Mouse (Mus musculus) heart, postnatal 0 days (tissue): Measurements from ENCODE around the gene Vangl1. TPM values are rescaled to one million over a fixed set of nuclear protein-coding genes. Genes with fewer than 3 reads are reported as not detected.

Experiments
- ATAC-seq: fragments of 200-750 bp; cut with Nextera tagmentation; 2 replicates; pipeline ENCODE4 v1.8.0; 2017; ENCODE audit warnings: low read depth, moderate number of reproducible peaks, moderate library complexity; ENCODE audit not compliant: insufficient read depth
- DNase-seq: peaks from one replicate; pipeline ENCODE4 v3.0.0-alpha.2; 2016; ENCODE audit warnings: low spot score
- H3K27ac ChIP-seq: fragments of 300-500 bp; sonication (generic); 2 replicates; pipeline ENCODE4 v1.5.1; 2014; ENCODE audit warnings: low read depth, mild to moderate bottlenecking
- H3K27me3 ChIP-seq: fragments of 300-500 bp; sonication (generic); 2 replicates; pipeline ENCODE4 v1.6.1; 2014; ENCODE audit warnings: low read length, mixed read lengths; ENCODE audit not compliant: control insufficient read depth, insufficient read depth
- H3K36me3 ChIP-seq: fragments of 300-500 bp; sonication (generic); replicated peaks from 2 replicates; pipeline ENCODE4 v1.6.1; 2014; ENCODE audit warnings: low read length, mixed read lengths; ENCODE audit not compliant: control insufficient read depth, insufficient read depth
- H3K4me1 ChIP-seq: fragments of 300-500 bp; sonication (generic); 2 replicates; pipeline ENCODE4 v1.6.1; 2014; ENCODE audit warnings: antibody characterized with exemption; ENCODE audit not compliant: control insufficient read depth, insufficient read depth
- H3K4me2 ChIP-seq: fragments of 300-500 bp; sonication (generic); 2 replicates; pipeline ENCODE4 v1.6.1; 2014; ENCODE audit warnings: low read depth, mild to moderate bottlenecking, low read length, moderate library complexity
- H3K4me3 ChIP-seq: fragments of 300-500 bp; sonication (generic); 2 replicates; pipeline ENCODE4 v1.5.1; 2014; ENCODE audit warnings: low read depth, low read length
- H3K9ac ChIP-seq: fragments of 300-500 bp; sonication (generic); replicated peaks from 2 replicates; pipeline ENCODE4 v1.6.1; 2014; ENCODE audit warnings: low read depth, low read length, mixed read lengths
- H3K9me3 ChIP-seq: fragments of 300-500 bp; sonication (generic); replicated peaks from 2 replicates; pipeline ENCODE4 v1.6.1; 2016; ENCODE audit warnings: low read length; ENCODE audit not compliant: control insufficient read depth
- CTCF ChIP-seq: IDR thresholded peaks from 2 replicates; pipeline ENCODE4 v1.5.1; 2016; ENCODE audit warnings: antibody characterized with exemption, control low read depth, low read depth
- EP300 ChIP-seq: IDR thresholded peaks from 2 replicates; pipeline ENCODE4 v1.6.1; 2016; ENCODE audit warnings: antibody characterized with exemption, low read depth
- WGBS: fragments of 180-500 bp; shearing (Covaris S2); extraction: QIAGEN DNeasy Blood & Tissue Kit; methylation state at CpG from one replicate; pipeline ENCODE4 v1.1.7; 2014; 5-methylcytosine and 5-hydroxymethylcytosine counted together
- polyA plus RNA-seq: library from polyadenylated mRNA; unstranded; fragments of >200 nt; fragmentation: Nextera tagmentation; extraction: Ambion mirVana; gene quantifications from 2 replicates; pipeline ENCODE4 v1.2.1, GENCODE M21; 2015
- total RNA-seq: library from RNA; depleted of rRNA; stranded (reverse); fragments of >200 nt; gene quantifications from 2 replicates; pipeline ENCODE4 v1.2.3, GENCODE M21; 2014; ENCODE audit warnings: low replicate concordance

Gene Vangl1
- total and polyA plus RNA-seq, 2 experiments from 2014 or later: 12.4 to 37.5 TPM

DNA sequence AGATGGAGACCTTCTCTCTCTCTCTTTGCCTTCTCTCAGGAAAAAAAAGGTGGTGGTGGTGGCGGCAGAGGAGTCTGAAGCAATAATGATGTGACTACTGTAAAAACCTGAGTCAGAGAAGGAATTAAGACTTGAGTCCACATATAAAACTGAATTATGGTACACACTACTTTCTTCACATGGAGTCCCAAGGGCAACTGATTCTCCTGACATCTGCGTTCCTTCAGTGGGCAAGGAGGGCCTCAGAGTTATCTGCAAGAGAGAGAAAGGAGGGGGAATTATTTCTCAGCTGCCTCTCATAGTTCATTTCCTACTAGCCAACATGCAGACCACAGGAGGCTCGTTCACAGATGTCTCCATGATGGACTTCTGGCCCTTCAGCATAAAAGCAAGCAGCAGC is 40.1 kb upstream of the Vangl1 start:
- no peak overlapping the region for H3K4me3 ChIP-seq
- DNase-seq (no peak), ATAC-seq (no peak)
- no peaks in the 10 kb centered on the region for H3K9me3 ChIP-seq
- H3K4me1 ChIP-seq: no peaks in the 10 kb centered on the region
- H3K9ac ChIP-seq: no peak overlapping the region
- H3K36me3 ChIP-seq: no peaks in the 10 kb centered on the region
- no peaks in the 10 kb centered on the region for H3K27me3 ChIP-seq
- TF ChIP-seq EP300 (no peak), CTCF (no peak)
- H3K4me2 ChIP-seq: no peak overlapping the region
- 80% methylated on average over 3 of the region's 3 CpGs for WGBS
- no peak overlapping the region for H3K27ac ChIP-seq

DNA sequence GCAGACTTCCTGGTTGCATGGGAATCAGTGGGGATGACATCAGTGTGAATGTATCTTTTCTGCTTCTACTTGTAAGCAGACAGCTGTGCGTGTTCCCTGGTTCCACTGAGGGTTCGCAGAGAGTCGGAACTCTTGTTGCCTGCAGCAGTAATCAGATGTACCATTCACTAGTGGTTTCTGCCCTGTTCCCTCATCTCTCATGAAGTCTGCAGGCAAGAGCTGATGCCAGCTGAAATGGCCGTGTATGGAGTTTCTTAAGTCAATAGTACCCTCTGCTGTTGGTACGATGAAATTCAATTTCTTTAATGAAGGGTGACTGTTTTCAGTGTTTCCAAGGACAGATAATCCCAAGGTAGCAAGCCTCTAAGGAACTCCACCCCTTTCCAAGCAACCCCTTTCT is 38.4 kb upstream of the Vangl1 start:
- no peak overlapping the region for H3K4me2 ChIP-seq
- TF ChIP-seq CTCF (peak; percentile 63), EP300 (no peak)
- no peak overlapping the region for H3K9ac ChIP-seq
- no peaks in the 10 kb centered on the region for H3K27me3 ChIP-seq
- WGBS: 35% methylated on average over 5 of the region's 5 CpGs
- H3K36me3 ChIP-seq: no peaks in the 10 kb centered on the region
- no peaks in the 10 kb centered on the region; the same call in 1 of the 2 replicates for H3K9me3 ChIP-seq
- H3K4me3 ChIP-seq: no peak overlapping the region
- H3K27ac ChIP-seq: no peak overlapping the region
- H3K4me1 ChIP-seq: no peaks in the 10 kb centered on the region
- ATAC-seq: no peak
- DNase-seq: peak; percentile 69

DNA sequence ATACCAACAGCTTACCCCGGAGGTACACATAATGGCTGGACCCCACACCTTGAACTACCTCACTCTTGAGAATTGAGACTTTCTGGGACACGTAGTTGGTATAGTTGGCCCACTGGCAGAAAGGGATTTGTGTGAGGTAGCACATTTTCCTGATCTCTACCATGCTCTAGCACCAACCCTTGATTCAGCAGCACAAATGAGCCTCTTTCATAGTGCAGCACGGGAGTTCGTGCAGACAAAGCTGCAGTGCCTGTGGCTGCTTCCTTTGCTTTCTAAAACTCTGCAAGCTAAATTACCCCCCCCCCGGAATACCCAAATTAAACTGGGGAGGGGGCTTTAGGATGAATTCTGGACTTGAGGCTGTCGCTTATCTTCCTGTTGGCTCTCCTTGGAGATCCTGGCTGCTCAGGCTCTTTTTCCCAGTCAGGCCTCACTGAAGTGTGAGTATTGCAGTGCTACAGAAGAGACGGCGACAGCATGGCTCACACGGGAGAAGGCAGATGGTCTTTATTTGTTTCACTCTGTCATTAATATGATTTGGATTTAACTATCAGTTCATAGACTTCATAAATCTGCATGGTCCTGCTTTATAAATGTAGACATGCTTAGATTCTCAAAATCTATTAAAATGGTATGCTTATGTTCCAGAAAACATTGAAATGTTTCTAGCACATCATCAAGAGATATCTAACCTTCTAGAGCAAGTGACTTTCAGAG is 27.1 kb upstream of the Vangl1 start:
- no peak for ATAC-seq
- Histone ChIP-seq H3K27ac (no peak overlapping the region), H3K9ac (no peak overlapping the region), H3K36me3 (no peaks in the 10 kb centered on the region), H3K4me3 (no peak overlapping the region), H3K9me3 (no peaks in the 10 kb centered on the region), H3K4me1 (no peaks in the 10 kb centered on the region), H3K4me2 (no peak overlapping the region), H3K27me3 (no peaks in the 10 kb centered on the region)
- TF ChIP-seq CTCF (no peak), EP300 (no peak)
- DNase-seq: no peak
- WGBS: 82% methylated on average over 9 of the region's 9 CpGs

DNA sequence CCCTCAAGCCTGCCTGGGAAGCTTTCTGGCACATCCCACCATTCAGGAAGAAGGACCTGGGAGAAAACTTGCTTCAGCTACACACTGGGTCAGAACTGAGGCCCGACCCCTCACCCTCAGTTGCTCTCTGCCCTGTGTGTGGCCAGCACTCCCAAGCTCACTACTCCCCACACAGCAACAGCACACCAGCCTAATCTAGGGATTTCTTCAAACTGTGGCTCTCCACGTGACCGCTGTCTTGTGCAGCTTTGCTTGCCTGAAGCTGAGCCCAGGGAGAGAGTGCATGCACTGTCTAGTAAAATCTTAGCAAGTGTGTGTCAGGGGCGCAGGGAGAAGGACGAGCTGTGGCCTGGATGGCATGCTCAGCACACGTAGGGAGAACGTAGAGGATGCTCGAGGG is 18.3 kb upstream of the Vangl1 start:
- no peak for TF ChIP-seq EP300
- TF ChIP-seq CTCF: no peak
- no peaks in the 10 kb centered on the region for H3K36me3 ChIP-seq
- H3K27ac ChIP-seq: no peak overlapping the region
- 85% methylated on average over 8 of the region's 8 CpGs for WGBS
- no peaks in the 10 kb centered on the region for H3K4me1 ChIP-seq
- ATAC-seq (no peak), DNase-seq (no peak)
- H3K27me3 ChIP-seq: no peaks in the 10 kb centered on the region
- no peak overlapping the region for H3K4me3 ChIP-seq
- H3K9me3 ChIP-seq: no peaks in the 10 kb centered on the region
- no peak overlapping the region for H3K4me2 ChIP-seq
- no peak overlapping the region for H3K9ac ChIP-seq

DNA sequence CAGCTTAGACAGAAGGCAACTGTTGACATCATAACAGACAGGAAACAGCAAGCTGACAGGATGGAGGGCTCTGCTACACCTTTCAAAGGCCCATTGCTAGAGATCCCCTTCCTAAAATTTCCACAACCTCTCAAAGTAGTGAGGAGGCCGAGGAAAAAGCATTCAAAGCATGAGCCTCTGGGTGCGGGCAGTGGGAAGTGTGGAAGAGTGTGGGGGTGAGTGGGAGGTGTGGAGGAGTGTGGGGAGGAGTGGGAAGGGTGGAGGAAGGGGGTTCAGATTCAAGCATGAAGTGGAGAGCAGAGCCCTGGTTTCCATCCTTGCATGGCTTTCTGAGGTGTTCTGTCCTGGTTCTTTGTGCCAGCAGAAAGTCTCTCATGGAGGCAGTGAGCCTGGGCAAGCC is 13.8 kb upstream of the Vangl1 start:
- TF ChIP-seq EP300 (no peak), CTCF (no peak)
- no peaks in the 10 kb centered on the region for H3K36me3 ChIP-seq
- whole genome bisulfite sequencing: 70% methylated on average over 2 of the region's 2 CpGs
- no peaks in the 10 kb centered on the region for H3K27me3 ChIP-seq
- no peak overlapping the region for H3K9ac ChIP-seq
- DNase-seq: no peak
- H3K9me3 ChIP-seq: no peaks in the 10 kb centered on the region
- ATAC-seq: no peak
- no peak overlapping the region for H3K4me2 ChIP-seq
- H3K4me3 ChIP-seq: no peak overlapping the region
- no peak overlapping the region for H3K27ac ChIP-seq
- H3K4me1 ChIP-seq: no peaks in the 10 kb centered on the region

DNA sequence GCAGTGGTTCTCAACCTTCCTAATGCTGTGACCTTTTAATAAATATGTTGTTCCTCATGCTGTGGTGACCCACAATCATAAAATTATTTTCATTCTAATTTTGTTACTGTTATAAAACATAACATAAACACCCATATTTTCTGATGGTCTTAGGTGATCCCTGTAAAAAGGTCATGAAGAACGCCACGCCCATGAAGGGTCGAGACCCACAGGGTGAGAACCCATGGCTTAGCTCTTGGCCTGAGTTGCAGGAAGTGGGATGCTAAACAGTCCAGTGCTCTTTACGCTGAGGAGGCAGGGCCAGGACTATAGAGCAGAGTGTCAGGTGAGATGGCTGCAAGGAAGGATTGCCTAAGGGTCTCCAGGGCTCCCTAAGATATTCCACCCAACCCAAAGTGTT is 10.2 kb upstream of the Vangl1 start:
- no peak overlapping the region for H3K4me3 ChIP-seq
- ATAC-seq (no peak), DNase-seq (no peak)
- 89% methylated on average over 4 of the region's 4 CpGs for WGBS
- H3K4me1 ChIP-seq: no peaks in the 10 kb centered on the region
- no peak overlapping the region for H3K4me2 ChIP-seq
- no peaks in the 10 kb centered on the region for H3K36me3 ChIP-seq
- TF ChIP-seq CTCF: no peak
- no peak overlapping the region for H3K27ac ChIP-seq
- no peaks in the 10 kb centered on the region for H3K27me3 ChIP-seq
- no peaks in the 10 kb centered on the region for H3K9me3 ChIP-seq
- H3K9ac ChIP-seq: no peak overlapping the region
